Mouse (Mus musculus) spleen, adult 18-20 months (tissue): Measurements from ENCODE around the gene Satb2.

ENCODE experiments used
- DNase-seq, 2 experiments: peaks; one replicate each; pipeline ENCODE4 v3.0.0; 2022; ENCODE audit warnings: mixed read lengths in 2 of 2

Gene Satb2

GRCm38 (mm10) chr1:56972950-56973592, 5.4 kb downstream of the Satb2 start:
- DNase-seq: peak; percentile 80 to 92

GRCm38 (mm10) chr1:56972251-56972949, 6.0 kb downstream of the Satb2 start:
- DNase-seq: peak; percentile 24 to 51

- no peak for DNase-seq
Observed at GRCm38 (mm10) chr1:56971942-56972250, 6.6 kb downstream of the Satb2 start.

- peak in 1 of 2 experiments; percentile 16 for DNase-seq
Observed at GRCm38 (mm10) chr1:56971441-56971861, 7.0 kb downstream of the Satb2 start.

- peak in 1 of 2 experiments; percentile 23 for DNase-seq
Observed at GRCm38 (mm10) chr1:56970740-56971141, 7.7 kb downstream of the Satb2 start.

GRCm38 (mm10) chr1:56969364-56970360, 8.8 kb downstream of the Satb2 start:
- peak; percentile 41 to 48 for DNase-seq

GRCm38 (mm10) chr1:56965879-56966579, 12.4 kb downstream of the Satb2 start:
- DNase-seq: no peak

GRCm38 (mm10) chr1:56964493-56964892, 14.0 kb downstream of the Satb2 start:
- no peak for DNase-seq

- no peak for DNase-seq
Observed at GRCm38 (mm10) chr1:56963291-56963690, 15.2 kb downstream of the Satb2 start.

GRCm38 (mm10) chr1:56958996-56959395, 19.5 kb downstream of the Satb2 start:
- no peak for DNase-seq

GRCm38 (mm10) chr1:56957942-56958341, 20.5 kb downstream of the Satb2 start:
- no peak for DNase-seq

- DNase-seq: no peak
Observed at GRCm38 (mm10) chr1:56956811-56957210, 21.6 kb downstream of the Satb2 start.

- DNase-seq: no peak
Observed at GRCm38 (mm10) chr1:56955739-56956085, 22.7 kb downstream of the Satb2 start.

GRCm38 (mm10) chr1:56955055-56955738, 23.3 kb downstream of the Satb2 start:
- no peak for DNase-seq

GRCm38 (mm10) chr1:56953538-56953937, 24.9 kb downstream of the Satb2 start:
- DNase-seq: no peak

- DNase-seq: no peak
Observed at GRCm38 (mm10) chr1:56951980-56952379, 26.5 kb downstream of the Satb2 start.

GRCm38 (mm10) chr1:56951525-56951924, 26.9 kb downstream of the Satb2 start:
- DNase-seq: no peak

GRCm38 (mm10) chr1:56939432-56939831, 39.0 kb downstream of the Satb2 start:
- DNase-seq: no peak

GRCm38 (mm10) chr1:56938432-56938831, 40.0 kb downstream of the Satb2 start:
- DNase-seq: no peak

- DNase-seq: no peak
Observed at GRCm38 (mm10) chr1:56936554-56936953, 41.9 kb downstream of the Satb2 start.

GRCm38 (mm10) chr1:56933821-56934220, 44.6 kb downstream of the Satb2 start:
- no peak for DNase-seq

GRCm38 (mm10) chr1:56930096-56930495, 48.4 kb downstream of the Satb2 start:
- DNase-seq: no peak
